Mouse (Mus musculus): ENCODE measurements at regions not wholly inside any gene's neighbourhood (a gene's known extent, or its start where the extent isn't known, plus 50 kb on each side); places are given as distances from the start of the nearest gene placed in this dataset.
"Not testable (repeated sequence)": the region's sequence is repeated elsewhere in the genome, so short reads cannot be mapped to it uniquely, and the experiment has no call there.

DNA sequence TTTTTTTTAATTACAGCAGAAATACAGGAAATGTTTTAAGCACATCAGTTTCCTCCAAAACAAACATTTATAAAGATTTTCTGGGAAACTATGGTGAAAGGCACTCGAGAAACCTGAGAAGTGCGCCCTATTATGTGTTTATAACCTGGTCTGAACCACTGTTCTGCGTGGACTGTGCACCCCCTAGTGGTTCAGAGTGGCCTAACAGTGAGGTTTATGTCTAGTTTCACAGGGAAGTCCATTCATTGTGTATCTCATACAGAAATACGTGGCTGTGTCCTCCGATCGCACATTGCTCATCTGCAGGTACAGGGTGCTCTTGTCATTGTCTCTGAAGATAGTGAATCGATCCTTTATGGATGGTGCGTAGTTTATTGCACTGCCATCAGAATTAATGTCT lies 504.3 kb downstream of the Adam6a start:
- not testable (repeated sequence) for TF ChIP-seq POLR2A (IDR thresholded peaks at IDR 0.05; ENCODE audit: low read depth, low read length)
- peak; percentile 25; the same call in 1 of the 2 replicates for TF ChIP-seq CTCF (IDR thresholded peaks at IDR 0.05; ENCODE audit: extremely low read depth, insufficient read depth, insufficient read length, insufficient replicate concordance)
